Mouse (Mus musculus): ENCODE data around the gene Mfng.

DNA sequence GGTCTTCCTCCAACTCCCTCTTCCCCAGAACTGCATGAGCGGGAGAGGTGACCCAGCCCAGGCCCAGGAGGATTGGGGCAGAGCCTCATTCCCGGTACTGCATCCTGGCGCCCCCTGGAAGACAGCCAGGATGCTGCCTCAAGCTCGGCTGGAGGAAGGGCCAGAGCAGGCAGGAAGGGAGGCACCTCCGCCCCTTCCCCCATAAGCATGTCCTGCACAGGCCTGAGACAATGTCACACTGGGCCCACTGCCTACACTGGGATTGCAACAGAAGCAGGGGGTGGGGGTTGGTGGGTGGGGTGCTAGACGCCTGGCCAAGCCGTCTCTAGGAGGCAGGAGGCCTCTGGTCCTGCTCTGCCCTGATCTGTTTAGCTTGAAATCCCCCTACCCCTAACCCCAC, 12.7 kb upstream of the Mfng start:
- TF ChIP-seq POLR2A (IDR thresholded peaks at IDR 0.05; ENCODE audit: low read depth, low read length): no peak
- no peak for TF ChIP-seq CTCF (conservative IDR thresholded peaks at IDR 0.05; ENCODE audit: insufficient read depth, insufficient read length, low read depth, low read length)

All from kidney, adult 2 months (tissue).